9 mouse cellular contexts compared by ENCODE assay signal in the genomic region with DNA sequence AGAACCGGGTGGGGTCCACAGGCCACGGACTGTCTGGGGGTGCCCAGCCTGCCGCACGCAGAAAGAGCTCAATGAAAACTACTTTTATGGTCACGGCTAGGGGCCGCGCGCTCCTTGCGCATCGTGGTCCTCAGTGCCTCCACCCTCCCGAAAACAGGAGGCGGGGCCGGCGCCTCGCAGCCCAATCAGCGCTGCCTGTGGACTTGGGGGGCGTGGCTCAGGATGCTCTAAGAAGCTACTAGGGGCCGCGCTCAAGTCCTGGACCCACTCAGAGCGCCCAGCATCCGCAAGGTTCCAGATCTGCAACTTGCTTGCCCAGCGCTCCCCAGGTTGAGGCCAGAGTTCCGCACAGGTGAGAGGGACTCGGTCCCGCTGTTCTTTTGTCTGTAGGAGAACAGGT. TPM values are rescaled to one million over a fixed set of nuclear protein-coding genes. Genes with fewer than 3 reads are reported as not detected.
DNase-seq lines count a peak whose midpoint lies in the region; ATAC-seq and TF ChIP-seq lines count a peak whose summit lies in the region.
"Had no signal": no experiment of that assay in that cellular context is flagged by ENCODE, and none has a peak within 500 bp of the region (broad histone marks: within the 10 kb centered on the region; RNA-seq: fewer than 3 reads in every experiment).

A gene (plus strand): TSS at position 190 of the 400 bp plus-strand sequence.

- TF ChIP-seq EP300 in stomach, postnatal 0 days (optimal IDR thresholded peaks at IDR 0.05), result no peak

- H3K36me3 ChIP-seq in forebrain, embryonic 14.5 days (ENCODE audit: control insufficient read depth, insufficient read depth, low read length), result no peaks in the 10 kb centered on the region
- H3K36me3 ChIP-seq in heart, embryonic 15.5 days, result no peaks in the 10 kb centered on the region
- no peaks in the 10 kb centered on the region for H3K36me3 ChIP-seq in liver, embryonic 11.5 days (ENCODE audit: control insufficient read depth, insufficient read depth, low read length)
- no peaks in the 10 kb centered on the region for H3K36me3 ChIP-seq in stomach, postnatal 0 days (ENCODE audit: control insufficient read depth, insufficient read depth, low read length)

- peak within 1 kb of the TSS; percentile 56 for H3K4me2 ChIP-seq in forebrain, embryonic 14.5 days (ENCODE audit: low read length)
- H3K4me2 ChIP-seq in heart, embryonic 15.5 days, result peak within 1 kb of the TSS; percentile 53
- H3K4me2 ChIP-seq in liver, embryonic 11.5 days, result peak within 1 kb of the TSS; percentile 44
- peak within 1 kb of the TSS; percentile 54 for H3K4me2 ChIP-seq in stomach, postnatal 0 days (replicated peaks; ENCODE audit: low read depth)

- peak; percentile 63 for TF ChIP-seq CTCF in stomach, postnatal 0 days (IDR thresholded peaks at IDR 0.05; ENCODE audit: low read depth)

- no peak within 1 kb of the TSS for H3K27ac ChIP-seq in forebrain, embryonic 14.5 days (ENCODE audit: low read depth, low read length)
- no peak within 1 kb of the TSS for H3K27ac ChIP-seq in heart, embryonic 15.5 days
- H3K27ac ChIP-seq in liver, embryonic 11.5 days (ENCODE audit: low read depth, low read length), result no peak within 1 kb of the TSS
- peak within 1 kb of the TSS; percentile 40 for H3K27ac ChIP-seq in stomach, postnatal 0 days (replicated peaks)

- under 1% methylated on average over 25 of the region's 25 CpGs for WGBS in forebrain, embryonic 14.5 days
- WGBS in heart, embryonic 15.5 days, result 1% methylated on average over 25 of the region's 25 CpGs
- WGBS in liver, embryonic 11.5 days, result 1% methylated on average over 25 of the region's 25 CpGs
- under 1% methylated on average over 25 of the region's 25 CpGs for WGBS in stomach, postnatal 0 days

- peak; percentile 25 for DNase-seq in cerebellum, adult 11-12 months
- peak; percentile 91 for DNase-seq in forebrain, embryonic 14.5 days (ENCODE audit: low spot score)
- peak; percentile 91 for DNase-seq in kidney, postnatal 10 days
- DNase-seq in liver, embryonic 11.5 days (ENCODE audit: low spot score), result peak; percentile 76
- peak; percentile 87 for DNase-seq in neural tube, embryonic 10.5 days (ENCODE audit: extremely low spot score, low spot score)
- peak; percentile 75 for DNase-seq in stomach, postnatal 0 days (ENCODE audit: low spot score)

- H3K4me3 ChIP-seq in forebrain, embryonic 14.5 days (ENCODE audit: low read depth, low read length), result peak within 1 kb of the TSS; percentile 17
- peak within 1 kb of the TSS; percentile 33 for H3K4me3 ChIP-seq in heart, embryonic 15.5 days
- peak within 1 kb of the TSS; percentile 14; the same call in 1 of the 2 replicates for H3K4me3 ChIP-seq in liver, embryonic 11.5 days (ENCODE audit: low read depth, low read length)
- H3K4me3 ChIP-seq in stomach, postnatal 0 days (ENCODE audit: low read depth, low read length), result peak within 1 kb of the TSS; percentile 48
- H3K4me3 ChIP-seq: myocyte had no signal

- 0 out of 2 replicates have a peak within 1 kb of the TSS, but pooled peaks have one; percentile 17 for H3K9ac ChIP-seq in forebrain, embryonic 14.5 days (ENCODE audit: low read length)
- no peak within 1 kb of the TSS for H3K9ac ChIP-seq in heart, embryonic 15.5 days
- H3K9ac ChIP-seq in liver, embryonic 11.5 days (ENCODE audit: low read depth, low read length), result no peak within 1 kb of the TSS
- H3K9ac ChIP-seq in stomach, postnatal 0 days (ENCODE audit: low read length), result peak within 1 kb of the TSS; percentile 64

- peaks cover 11% of the 10 kb centered on the region; the same call in 1 of the 2 replicates for H3K27me3 ChIP-seq in forebrain, embryonic 14.5 days (replicated peaks; ENCODE audit: control insufficient read depth, insufficient read depth, low read length)
- peaks cover 51% of the 10 kb centered on the region for H3K27me3 ChIP-seq in heart, embryonic 15.5 days
- peaks cover 44% of the 10 kb centered on the region for H3K27me3 ChIP-seq in liver, embryonic 11.5 days (replicated peaks; ENCODE audit: control insufficient read depth, insufficient read depth, low read length)
- H3K27me3 ChIP-seq in stomach, postnatal 0 days (ENCODE audit: control insufficient read depth, insufficient read depth, low read length), result no peaks in the 10 kb centered on the region

- H3K4me1 ChIP-seq in forebrain, embryonic 14.5 days (ENCODE audit: control insufficient read depth, insufficient read depth, low read length), result no peaks in the 10 kb centered on the region
- H3K4me1 ChIP-seq in heart, embryonic 15.5 days (replicated peaks), result peaks cover 21% of the 10 kb centered on the region
- H3K4me1 ChIP-seq in liver, embryonic 11.5 days (replicated peaks; ENCODE audit: control insufficient read depth, insufficient read depth, low read length), result peaks cover 5% of the 10 kb centered on the region; the same call in 1 of the 2 replicates
- H3K4me1 ChIP-seq in stomach, postnatal 0 days (replicated peaks; ENCODE audit: control insufficient read depth, insufficient read depth), result no peaks in the 10 kb centered on the region

- H3K9me3 ChIP-seq in forebrain, embryonic 14.5 days (replicated peaks; ENCODE audit: control insufficient read depth, low read length), result no peaks in the 10 kb centered on the region
- H3K9me3 ChIP-seq in heart, embryonic 15.5 days (replicated peaks), result no peaks in the 10 kb centered on the region
- H3K9me3 ChIP-seq in liver, embryonic 11.5 days (ENCODE audit: control insufficient read depth, low read length), result no peaks in the 10 kb centered on the region
- no peaks in the 10 kb centered on the region for H3K9me3 ChIP-seq in stomach, postnatal 0 days (ENCODE audit: control insufficient read depth, low read length)

- ATAC-seq in cerebellum, adult (ENCODE audit: insufficient number of reproducible peaks, low FRiP score, low TSS enrichment), result no peak
- ATAC-seq in forebrain, embryonic 14.5 days, result peak; percentile 97
- peak; percentile 57; the same call in 1 of the 2 replicates for ATAC-seq in heart, embryonic 15.5 days (replicated peaks; ENCODE audit: insufficient number of reproducible peaks, insufficient read depth, low FRiP score, low read depth)
- ATAC-seq in liver, embryonic 11.5 days (replicated peaks; ENCODE audit: low FRiP score), result peak; percentile 60
- ATAC-seq in stomach, postnatal 0 days (ENCODE audit: low FRiP score, low TSS enrichment), result peak; percentile 85

RNA-seq across cellular contexts. Expression of the gene that starts here (rescaled TPM):
- polyA plus RNA-seq in forebrain, embryonic 14.5 days (2014; fragmentation: Nextera tagmentation; extraction: Ambion mirVana), result 0.79 and 0.95 TPM in 2 replicates
- polyA plus RNA-seq in heart, embryonic 15.5 days (2015; fragmentation: Nextera tagmentation; extraction: Ambion mirVana), result 3.4 and 4.7 TPM in 2 replicates
- 3.8 and 4.4 TPM in 2 replicates for polyA plus RNA-seq in liver, embryonic 11.5 days (2014; fragmentation: Nextera tagmentation; extraction: Ambion mirVana)
- 29.2 and 29.6 TPM in 2 replicates for polyA plus RNA-seq in stomach, postnatal 0 days (2015; fragmentation: Nextera tagmentation; extraction: Ambion mirVana)

Comparison
In these comparisons a context has a peak if more than half of its experiments do, and no peak if none do; other contexts are left out.
1. Peak in DNase-seq, ATAC-seq, H3K4me3 ChIP-seq, H3K9ac ChIP-seq and H3K4me2 ChIP-seq in forebrain, embryonic 14.5 days; RNA of the gene not detected or under 1 TPM.
2. DNase-seq: peak in every context shown above with its lines; median percentile 91 in forebrain, embryonic 14.5 days; 91 in kidney, postnatal 10 days; 87 in neural tube, embryonic 10.5 days; 76 in liver, embryonic 11.5 days; 75 in stomach, postnatal 0 days; 25 in cerebellum, adult 11-12 months.